Mouse (Mus musculus) liver, postnatal 0 days (tissue): ENCODE data around the gene Tec. TPM values are rescaled to one million over a fixed set of nuclear protein-coding genes. Genes with fewer than 3 reads are reported as not detected.

Experiments used
- ATAC-seq: fragments of 200-750 bp; cut with Nextera tagmentation; 2 replicates; pipeline ENCODE4 v1.8.0; 2017; ENCODE audit warnings: mild to moderate bottlenecking, moderate library complexity
- DNase-seq: peaks from one replicate; pipeline ENCODE4 v3.0.0-alpha.2; 2016
- H3K27ac ChIP-seq: fragments of 300-500 bp; sonication (generic); 2 replicates; pipeline ENCODE4 v1.5.1; 2014; ENCODE audit warnings: antibody characterized with exemption, moderate library complexity, mild to moderate bottlenecking, low read depth
- H3K27me3 ChIP-seq: fragments of 300-500 bp; sonication (generic); 2 replicates; pipeline ENCODE4 v1.6.1; 2014; ENCODE audit warnings: low read length, control low read depth, mixed read lengths; ENCODE audit not compliant: insufficient read depth
- H3K36me3 ChIP-seq: fragments of 300-500 bp; sonication (generic); replicated peaks from 2 replicates; pipeline ENCODE4 v1.6.1; 2014; ENCODE audit warnings: mild to moderate bottlenecking, control low read depth, low read length, moderate library complexity, mixed read lengths; ENCODE audit not compliant: insufficient read depth
- H3K4me1 ChIP-seq: fragments of 300-500 bp; sonication (generic); 2 replicates; pipeline ENCODE4 v1.6.1; 2014; ENCODE audit warnings: antibody characterized with exemption, mild to moderate bottlenecking, control low read depth; ENCODE audit not compliant: insufficient read depth
- H3K4me2 ChIP-seq: fragments of 300-500 bp; sonication (generic); 2 replicates; pipeline ENCODE4 v1.6.1; 2014; ENCODE audit warnings: low read depth, mild to moderate bottlenecking, low read length, moderate library complexity, mixed read lengths
- H3K4me3 ChIP-seq: fragments of 300-500 bp; sonication (generic); 2 replicates; pipeline ENCODE4 v1.5.1; 2014; ENCODE audit warnings: low read depth, low read length
- H3K9ac ChIP-seq: fragments of 300-500 bp; sonication (generic); replicated peaks from 2 replicates; pipeline ENCODE4 v1.6.1; 2014; ENCODE audit warnings: mild to moderate bottlenecking, moderate library complexity
- H3K9me3 ChIP-seq: fragments of 300-500 bp; sonication (generic); 2 replicates; pipeline ENCODE4 v1.6.1; 2016; ENCODE audit warnings: mild to moderate bottlenecking, control low read depth, low read length, mixed read lengths
- CTCF ChIP-seq: sonication (generic); IDR thresholded peaks from 2 replicates; pipeline ENCODE4 v1.5.1; 2016; ENCODE audit warnings: antibody characterized with exemption, low read depth
- EP300 ChIP-seq: IDR thresholded peaks from 2 replicates; pipeline ENCODE4 v1.6.1; 2016; ENCODE audit warnings: antibody characterized with exemption, low read depth, mild to moderate bottlenecking
- WGBS: fragments of 180-500 bp; shearing (Covaris S2); extraction: QIAGEN DNeasy Blood & Tissue Kit; methylation state at CpG from one replicate; pipeline ENCODE4 v1.1.7; 2014; ENCODE audit not compliant: insufficient replicate concordance; 5-methylcytosine and 5-hydroxymethylcytosine counted together
- polyA plus RNA-seq: library from polyadenylated mRNA; unstranded; fragments of >200 nt; fragmentation: Nextera tagmentation; extraction: Ambion mirVana; gene quantifications from 2 replicates; pipeline ENCODE4 v1.2.1, GENCODE M21; 2015

Tec gene
- polyA plus RNA-seq, 1 experiment from 2014 or later: 9.2 TPM

GRCm38 (mm10) chr5:72776127-72776526, 92.2 kb downstream of the Tec start:
- no peak for ATAC-seq
- Histone ChIP-seq H3K4me2 (no peak overlapping the region), H3K4me1 (no peaks in the 10 kb centered on the region), H3K9ac (no peak overlapping the region), H3K36me3 (peaks cover 2% of the 10 kb centered on the region; the same call in 1 of the 2 replicates), H3K27me3 (no peaks in the 10 kb centered on the region), H3K27ac (no peak overlapping the region), H3K4me3 (no peak overlapping the region), H3K9me3 (no peaks in the 10 kb centered on the region)
- TF ChIP-seq CTCF (no peak), EP300 (no peak)
- WGBS: 47% methylated on average over 2 of the region's 2 CpGs
- no peak for DNase-seq

DNA sequence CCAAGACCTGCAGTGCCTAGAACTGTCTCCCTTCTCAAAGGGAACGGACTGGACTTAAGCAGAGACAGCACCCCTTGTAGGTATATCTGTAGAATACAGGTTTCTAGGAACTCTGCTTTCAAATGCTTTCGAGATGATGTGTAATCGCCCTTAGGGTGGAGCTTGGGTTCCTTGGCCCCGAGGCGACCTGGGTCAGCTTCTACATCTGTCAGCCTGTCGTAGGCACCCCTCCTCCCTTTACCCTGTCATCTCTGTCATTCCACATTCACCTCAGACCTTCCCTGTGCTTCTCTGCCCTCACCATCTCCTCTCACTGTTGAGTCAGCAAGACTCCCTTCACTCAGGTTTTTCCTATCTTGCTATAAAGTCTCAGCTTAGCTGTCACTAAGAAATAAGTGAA, 98.4 kb downstream of the Tec start:
- ATAC-seq (no peak), DNase-seq (no peak)
- peaks cover 9% of the 10 kb centered on the region for H3K36me3 ChIP-seq
- no peak overlapping the region for H3K4me3 ChIP-seq
- H3K27me3 ChIP-seq: no peaks in the 10 kb centered on the region
- no peak overlapping the region for H3K27ac ChIP-seq
- no peak for TF ChIP-seq CTCF
- TF ChIP-seq EP300: no peak
- no peak overlapping the region for H3K4me2 ChIP-seq
- H3K4me1 ChIP-seq: no peaks in the 10 kb centered on the region
- H3K9me3 ChIP-seq: no peaks in the 10 kb centered on the region
- H3K9ac ChIP-seq: no peak overlapping the region
- 55% methylated on average over 6 of the region's 6 CpGs for WGBS

- Histone ChIP-seq H3K4me3 (no peak overlapping the region), H3K9ac (no peak overlapping the region), H3K27me3 (no peaks in the 10 kb centered on the region), H3K4me2 (no peak overlapping the region), H3K27ac (no peak overlapping the region), H3K36me3 (peaks cover 12% of the 10 kb centered on the region; the same call in 1 of the 2 replicates), H3K9me3 (no peaks in the 10 kb centered on the region), H3K4me1 (no peaks in the 10 kb centered on the region)
- 58% methylated on average over 5 of the region's 5 CpGs for WGBS
- ATAC-seq (no peak), DNase-seq (no peak)
- no peak for TF ChIP-seq CTCF
Measured at GRCm38 (mm10) chr5:72763546-72763945, 104.7 kb downstream of the Tec start.

DNA sequence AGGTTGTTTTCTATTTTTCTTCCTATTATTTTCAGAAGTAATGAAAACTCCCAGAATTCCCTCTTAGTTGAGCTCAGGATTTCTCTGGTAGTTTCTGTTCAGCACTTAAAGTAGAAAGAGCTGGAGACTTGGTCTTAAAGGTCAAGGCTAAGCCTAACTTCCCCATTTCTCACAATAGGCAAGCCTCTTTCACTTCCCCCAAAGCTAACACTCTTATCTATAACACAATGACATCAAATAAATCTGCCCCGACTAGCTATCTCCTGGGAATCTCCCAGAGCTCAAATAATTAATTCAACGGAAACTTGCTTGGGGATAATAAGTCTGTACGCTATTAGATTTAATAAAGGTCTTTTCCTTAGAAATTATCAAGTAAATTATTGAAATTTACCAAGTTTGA, 105.3 kb downstream of the Tec start:
- H3K36me3 ChIP-seq: peaks cover 13% of the 10 kb centered on the region; the same call in 1 of the 2 replicates
- H3K4me1 ChIP-seq: no peaks in the 10 kb centered on the region
- DNase-seq: no peak
- WGBS: 22% methylated on average over 3 of the region's 3 CpGs
- H3K27ac ChIP-seq: no peak overlapping the region
- no peaks in the 10 kb centered on the region for H3K27me3 ChIP-seq
- no peak for TF ChIP-seq CTCF
- TF ChIP-seq EP300: no peak
- no peak overlapping the region for H3K4me3 ChIP-seq
- no peak for ATAC-seq
- H3K4me2 ChIP-seq: no peak overlapping the region
- H3K9ac ChIP-seq: no peak overlapping the region
- no peaks in the 10 kb centered on the region for H3K9me3 ChIP-seq

DNA sequence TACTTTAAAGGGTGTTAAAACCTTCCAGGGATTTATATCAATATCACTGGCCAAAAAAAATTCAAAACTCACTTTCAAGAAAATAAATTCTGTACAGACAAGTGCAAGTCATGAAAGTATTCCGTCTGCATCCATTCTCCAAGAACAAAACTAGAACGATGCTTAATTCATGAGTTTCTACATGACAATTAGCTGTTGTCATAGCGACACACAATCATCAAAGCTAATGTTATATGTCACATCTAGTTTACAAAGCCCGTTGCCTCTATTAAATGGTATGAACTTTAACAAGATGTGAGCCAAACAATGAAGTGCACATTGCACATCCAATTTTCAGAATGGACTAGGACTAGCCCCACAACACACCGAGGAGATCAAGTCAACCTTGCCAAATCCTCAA, 106.5 kb downstream of the Tec start:
- TF ChIP-seq CTCF (no peak), EP300 (no peak)
- Histone ChIP-seq H3K4me2 (no peak overlapping the region), H3K9ac (no peak overlapping the region), H3K27ac (no peak overlapping the region), H3K4me3 (no peak overlapping the region), H3K9me3 (no peaks in the 10 kb centered on the region), H3K36me3 (peaks cover 13% of the 10 kb centered on the region), H3K4me1 (no peaks in the 10 kb centered on the region), H3K27me3 (no peaks in the 10 kb centered on the region)
- WGBS: 79% methylated on average over 5 of the region's 5 CpGs
- DNase-seq (no peak), ATAC-seq (no peak)

DNA sequence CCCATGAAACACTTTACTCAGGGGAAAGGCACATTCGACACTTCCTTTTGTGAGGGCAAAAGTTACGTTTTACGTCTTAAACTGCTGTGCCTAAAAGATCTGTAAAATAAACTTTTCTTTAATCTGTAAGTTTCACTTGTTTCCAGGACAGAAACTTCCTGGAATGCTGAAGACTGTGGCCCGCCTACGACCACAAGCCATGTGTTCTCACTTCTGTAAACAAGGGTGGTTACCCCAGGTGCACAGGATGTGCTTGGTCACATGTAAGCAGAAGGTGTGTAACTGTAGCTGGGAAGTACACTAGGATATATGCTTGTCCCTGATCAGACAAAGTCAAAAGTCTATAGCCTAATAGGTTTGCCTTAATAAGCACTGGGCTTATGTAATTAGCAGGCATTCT, 107.0 kb downstream of the Tec start:
- Histone ChIP-seq H3K4me3 (no peak overlapping the region), H3K36me3 (peaks cover 17% of the 10 kb centered on the region), H3K27me3 (no peaks in the 10 kb centered on the region), H3K4me1 (no peaks in the 10 kb centered on the region), H3K9me3 (no peaks in the 10 kb centered on the region), H3K27ac (no peak overlapping the region), H3K4me2 (no peak overlapping the region), H3K9ac (no peak overlapping the region)
- ATAC-seq: no peak
- 54% methylated on average over 5 of the region's 5 CpGs for WGBS
- DNase-seq: no peak
- no peak for TF ChIP-seq EP300
- no peak for TF ChIP-seq CTCF
